10 mouse cellular contexts compared by ENCODE assay signal in genomic region chr4:117391966-117392365, GRCm38 (mm10).
DNase-seq lines count a peak whose midpoint lies in the region; ATAC-seq and TF ChIP-seq lines count a peak whose summit lies in the region.
"Had no signal": no experiment of that assay in that cellular context is flagged by ENCODE, and none has a peak within 500 bp of the region (broad histone marks: within the 10 kb centered on the region; RNA-seq: fewer than 3 reads in every experiment).

No protein-coding gene starts in this region.

- 0 out of 2 replicates have a peak overlapping the region, but pooled peaks have one; percentile 13 for H3K4me2 ChIP-seq in embryonic facial prominence, embryonic 11.5 days (ENCODE audit: low read depth, low read length)
- H3K4me2 ChIP-seq in hindbrain, embryonic 15.5 days, result peak overlapping the region; percentile 27
- peak overlapping the region; percentile 23 for H3K4me2 ChIP-seq in midbrain, embryonic 15.5 days

- H3K27ac ChIP-seq in layer of hippocampus, adult 2 months, result peak overlapping the region; percentile 53; the same call in 1 of the 2 replicates
- H3K27ac ChIP-seq in embryonic facial prominence, embryonic 11.5 days (replicated peaks; ENCODE audit: low read depth, low read length), result no peak overlapping the region
- H3K27ac ChIP-seq in hindbrain, embryonic 15.5 days (replicated peaks), result no peak overlapping the region
- H3K27ac ChIP-seq in midbrain, embryonic 15.5 days, result peak overlapping the region; percentile 48

- H3K27me3 ChIP-seq in embryonic facial prominence, embryonic 11.5 days (ENCODE audit: control insufficient read depth, insufficient read depth, low read length), result no peaks in the 10 kb centered on the region
- H3K27me3 ChIP-seq in hindbrain, embryonic 15.5 days, result peaks cover 74% of the 10 kb centered on the region
- peaks cover 45% of the 10 kb centered on the region for H3K27me3 ChIP-seq in midbrain, embryonic 15.5 days (replicated peaks)

- no peaks in the 10 kb centered on the region for H3K9me3 ChIP-seq in embryonic facial prominence, embryonic 11.5 days (replicated peaks; ENCODE audit: control insufficient read depth, low read length)
- H3K9me3 ChIP-seq in hindbrain, embryonic 15.5 days, result no peaks in the 10 kb centered on the region
- H3K9me3 ChIP-seq in midbrain, embryonic 15.5 days, result no peaks in the 10 kb centered on the region

- no peak for DNase-seq in layer of hippocampus, adult 2 months (ENCODE audit: low spot score in 2 of 2)
- no peak for DNase-seq in layer of hippocampus, adult 9-10 months (ENCODE audit: low spot score)
- peak; percentile 51 for DNase-seq in embryonic facial prominence, embryonic 11.5 days (ENCODE audit: low spot score)
- DNase-seq in layer of hippocampus, postnatal 10 days (ENCODE audit: low spot score in 2 of 2), result no peak
- no peak for DNase-seq in left cerebral cortex, postnatal 10 days (ENCODE audit: extremely low spot score in 1 of 2, low spot score in 2 of 2)
- no peak for DNase-seq in ovary, adult 18-20 months (ENCODE audit: low spot score)
- DNase-seq: gastrocnemius, postnatal 36 days; lung, postnatal 36 days had no signal

- WGBS in embryonic facial prominence, embryonic 11.5 days, result under 1% methylated on average over 9 of the region's 9 CpGs
- 8% methylated on average over 9 of the region's 9 CpGs for WGBS in hindbrain, embryonic 15.5 days
- 2% methylated on average over 9 of the region's 9 CpGs for WGBS in midbrain, embryonic 15.5 days

- no peaks in the 10 kb centered on the region for H3K36me3 ChIP-seq in embryonic facial prominence, embryonic 11.5 days (replicated peaks; ENCODE audit: control insufficient read depth, insufficient read depth, low read depth, low read length)
- no peaks in the 10 kb centered on the region for H3K36me3 ChIP-seq in hindbrain, embryonic 15.5 days
- no peaks in the 10 kb centered on the region for H3K36me3 ChIP-seq in midbrain, embryonic 15.5 days (replicated peaks)

- intact Hi-C loops in left cerebral cortex, postnatal 10 days (cut with DNase I), result no loop called here

- H3K4me1 ChIP-seq in embryonic facial prominence, embryonic 11.5 days (ENCODE audit: control insufficient read depth, insufficient read depth, low read length), result peaks cover 6% of the 10 kb centered on the region
- H3K4me1 ChIP-seq in hindbrain, embryonic 15.5 days (replicated peaks), result peaks cover 24% of the 10 kb centered on the region
- peaks cover 25% of the 10 kb centered on the region for H3K4me1 ChIP-seq in midbrain, embryonic 15.5 days

- no peak overlapping the region for H3K9ac ChIP-seq in embryonic facial prominence, embryonic 11.5 days (replicated peaks; ENCODE audit: low read length)
- H3K9ac ChIP-seq in hindbrain, embryonic 15.5 days, result no peak overlapping the region
- no peak overlapping the region for H3K9ac ChIP-seq in midbrain, embryonic 15.5 days

- peak; percentile 32; the same call in 1 of the 2 replicates for ATAC-seq in embryonic facial prominence, embryonic 11.5 days (replicated peaks; ENCODE audit: insufficient number of reproducible peaks, low FRiP score, low TSS enrichment, low read depth)
- ATAC-seq in hindbrain, embryonic 15.5 days (ENCODE audit: low FRiP score, low read depth), result peak; percentile 55; the same call in 1 of the 2 replicates
- peak; percentile 73 for ATAC-seq in midbrain, embryonic 15.5 days (replicated peaks)

- no peak for TF ChIP-seq CTCF in layer of hippocampus, adult 2 months (conservative IDR thresholded peaks at IDR 0.05)

- H3K4me3 ChIP-seq in layer of hippocampus, adult 2 months, result no peak overlapping the region
- H3K4me3 ChIP-seq in embryonic facial prominence, embryonic 11.5 days (ENCODE audit: low read depth, low read length), result no peak overlapping the region
- H3K4me3 ChIP-seq in hindbrain, embryonic 15.5 days, result no peak overlapping the region
- no peak overlapping the region for H3K4me3 ChIP-seq in midbrain, embryonic 15.5 days

Comparison
In these comparisons a context has a peak if more than half of its experiments do, and no peak if none do; other contexts are left out.
1. H3K27ac ChIP-seq: peak in layer of hippocampus, adult 2 months (single experiment) and midbrain, embryonic 15.5 days (single experiment); none in embryonic facial prominence, embryonic 11.5 days (single experiment) and hindbrain, embryonic 15.5 days (single experiment).
2. Peak in every context shown above with its lines, with median percentiles within 50 percentile points of each other: ATAC-seq and H3K4me2 ChIP-seq.